Mouse (Mus musculus) heart, embryonic 11.5 days (tissue): ENCODE measurements around the gene Cd47. TPM values are rescaled to one million over a fixed set of nuclear protein-coding genes. Genes with fewer than 3 reads are reported as not detected.
A peak's percentile ranks its signal among the peaks of the same experiment; 100 is the strongest.

ENCODE experiments used
- ATAC-seq: fragments of 200-750 bp; cut with Nextera tagmentation; replicated peaks from 2 replicates; pipeline ENCODE4 v1.8.0; 2017; ENCODE audit warnings: moderate library complexity; ENCODE audit not compliant: insufficient number of reproducible peaks, low FRiP score, low TSS enrichment
- H3K27ac ChIP-seq: fragments of 300-500 bp; sonication (generic); 2 replicates; pipeline ENCODE4 v1.5.1; 2014; ENCODE audit warnings: mild to moderate bottlenecking, low read depth, low read length
- H3K27me3 ChIP-seq: fragments of 300-500 bp; sonication (generic); 2 replicates; pipeline ENCODE4 v1.6.1; 2014; ENCODE audit warnings: mild to moderate bottlenecking, low read length, mixed read lengths; ENCODE audit not compliant: control insufficient read depth, insufficient read depth
- H3K36me3 ChIP-seq: fragments of 300-500 bp; sonication (generic); 2 replicates; pipeline ENCODE4 v1.6.1; 2014; ENCODE audit warnings: mild to moderate bottlenecking, low read length, moderate library complexity, mixed read lengths; ENCODE audit not compliant: control insufficient read depth, insufficient read depth
- H3K4me1 ChIP-seq: fragments of 300-500 bp; sonication (generic); 2 replicates; pipeline ENCODE4 v1.6.1; 2014; ENCODE audit warnings: low read length; ENCODE audit not compliant: control insufficient read depth, insufficient read depth
- H3K4me2 ChIP-seq: fragments of 300-500 bp; sonication (generic); 2 replicates; pipeline ENCODE4 v1.6.1; 2014; ENCODE audit warnings: mild to moderate bottlenecking, moderate library complexity
- H3K4me3 ChIP-seq: fragments of 300-500 bp; sonication (generic); 2 replicates; pipeline ENCODE4 v1.5.1; 2014; ENCODE audit warnings: low read depth, low read length
- H3K9ac ChIP-seq: fragments of 300-500 bp; sonication (generic); 2 replicates; pipeline ENCODE4 v1.6.1; 2014; ENCODE audit warnings: mild to moderate bottlenecking, low read depth, low read length, moderate library complexity
- H3K9me3 ChIP-seq: fragments of 300-500 bp; sonication (generic); replicated peaks from 2 replicates; pipeline ENCODE4 v1.6.1; 2016; ENCODE audit warnings: low read length; ENCODE audit not compliant: control insufficient read depth
- WGBS: fragments of 180-500 bp; shearing (Covaris S2); extraction: QIAGEN DNeasy Blood & Tissue Kit; methylation state at CpG from one replicate; pipeline ENCODE4 v1.1.7; 2014; ENCODE audit not compliant: insufficient replicate concordance; 5-methylcytosine and 5-hydroxymethylcytosine counted together
- polyA plus RNA-seq: library from polyadenylated mRNA; unstranded; fragments of >200 nt; fragmentation: Nextera tagmentation; extraction: Ambion mirVana; gene quantifications from 2 replicates; pipeline ENCODE4 v1.2.1, GENCODE M21; 2014

Gene Cd47
- polyA plus RNA-seq, 1 experiment from 2014 or later, result 58.5 TPM

DNA sequence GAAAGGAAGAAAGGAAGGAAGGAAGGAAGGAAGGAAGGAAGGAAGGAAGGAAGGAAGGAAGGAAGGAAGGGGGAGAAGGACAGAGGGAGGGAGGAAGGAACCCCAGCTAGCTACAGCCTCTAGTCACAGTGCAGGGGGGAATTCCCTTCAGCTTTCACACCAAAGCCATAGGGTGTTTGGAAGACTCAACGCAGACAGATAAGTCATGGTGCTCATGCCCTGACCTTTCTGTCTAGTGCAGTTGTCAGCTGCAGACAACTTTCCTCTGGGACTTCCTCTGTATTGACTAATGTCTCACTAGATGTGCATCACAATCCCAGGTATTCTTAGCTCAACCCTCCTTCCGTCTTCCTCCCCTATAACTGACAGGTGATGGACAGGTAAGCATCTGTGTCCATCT lies 3.4 kb upstream of the Cd47 start:
- H3K27me3 ChIP-seq, result no peaks in the 10 kb centered on the region
- H3K4me2 ChIP-seq, result no peak overlapping the region
- H3K36me3 ChIP-seq, result no peaks in the 10 kb centered on the region
- H3K9me3 ChIP-seq, result no peaks in the 10 kb centered on the region
- H3K4me1 ChIP-seq, result peaks cover 5% of the 10 kb centered on the region
- ATAC-seq, result no peak
- 87% methylated on average over 2 of the region's 2 CpGs for WGBS
- H3K4me3 ChIP-seq, result no peak overlapping the region
- H3K9ac ChIP-seq, result no peak overlapping the region
- H3K27ac ChIP-seq, result no peak overlapping the region

DNA sequence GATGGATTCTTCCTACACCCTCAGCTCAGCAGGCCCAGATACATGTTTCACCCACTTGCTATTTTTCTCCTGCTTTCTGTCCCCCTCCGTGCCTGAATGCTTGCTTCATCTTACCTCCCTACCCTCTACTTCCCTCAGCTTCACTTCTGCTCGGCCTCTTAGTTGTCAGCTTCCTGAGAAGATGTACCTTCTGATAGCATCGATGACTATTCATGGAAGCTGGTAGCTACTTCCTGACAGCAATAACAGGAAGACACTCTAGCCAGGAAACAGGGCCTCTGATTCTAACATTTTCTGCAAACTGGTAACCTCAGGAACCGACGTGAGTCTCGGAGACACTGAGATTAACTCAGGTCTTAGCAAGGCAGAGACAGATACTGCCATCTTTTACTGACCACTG lies 1.5 kb upstream of the Cd47 start:
- peaks cover 6% of the 10 kb centered on the region; the same call in 1 of the 2 replicates for H3K4me1 ChIP-seq
- no peaks in the 10 kb centered on the region for H3K9me3 ChIP-seq
- 47% methylated on average over 6 of the region's 6 CpGs for WGBS
- no peaks in the 10 kb centered on the region for H3K36me3 ChIP-seq
- H3K9ac ChIP-seq, result no peak overlapping the region
- ATAC-seq, result no peak
- no peak overlapping the region for H3K4me2 ChIP-seq
- H3K27me3 ChIP-seq, result no peaks in the 10 kb centered on the region
- H3K27ac ChIP-seq, result no peak overlapping the region
- H3K4me3 ChIP-seq, result no peak overlapping the region

DNA sequence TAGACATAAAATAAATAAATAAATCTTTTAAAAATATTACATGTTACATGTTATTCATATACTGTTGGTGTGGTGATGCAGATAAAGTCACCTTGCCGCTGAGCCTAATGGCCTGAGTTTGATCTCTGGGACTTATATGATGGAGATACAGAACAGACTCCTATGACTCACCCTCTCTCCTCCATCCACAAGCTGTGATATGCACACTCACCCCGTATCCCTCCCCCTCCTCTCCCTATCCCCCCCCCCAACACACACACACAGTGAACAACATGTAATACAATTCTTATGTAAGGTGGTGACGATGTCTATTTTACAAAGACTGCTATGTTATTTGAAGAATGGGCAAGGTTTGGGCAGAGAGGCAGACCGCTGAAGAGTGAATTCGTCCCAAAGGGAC lies 663 bp downstream of the Cd47 start:
- Histone ChIP-seq H3K4me2 (no peak overlapping the region), H3K27me3 (no peaks in the 10 kb centered on the region), H3K9ac (no peak overlapping the region), H3K4me3 (no peak overlapping the region), H3K36me3 (no peaks in the 10 kb centered on the region), H3K9me3 (no peaks in the 10 kb centered on the region), H3K27ac (no peak overlapping the region), H3K4me1 (peaks cover 7% of the 10 kb centered on the region; the same call in 1 of the 2 replicates)
- no peak for ATAC-seq
- 68% methylated on average over 5 of the region's 5 CpGs for WGBS

DNA sequence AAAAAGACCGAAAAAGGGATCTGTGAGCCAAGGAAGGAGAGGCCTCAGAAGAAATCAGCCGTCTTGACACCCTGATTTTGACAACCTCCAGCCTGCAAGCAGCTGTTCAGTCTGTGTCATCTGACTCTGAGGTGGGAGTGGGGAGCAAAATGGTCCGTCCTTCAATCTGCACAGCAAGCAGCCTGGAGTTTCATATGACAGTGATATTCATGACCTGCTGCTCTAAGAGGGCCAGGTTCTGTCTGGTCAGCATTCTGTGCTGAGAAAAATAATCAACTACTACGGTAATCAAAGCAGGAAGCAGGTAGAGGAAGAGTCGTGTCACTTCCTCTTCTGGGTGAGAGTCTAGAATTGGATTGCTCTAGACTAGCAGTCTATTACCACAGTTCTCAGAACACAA lies 1.1 kb downstream of the Cd47 start:
- H3K4me1 ChIP-seq, result peaks cover 7% of the 10 kb centered on the region; the same call in 1 of the 2 replicates
- H3K9ac ChIP-seq, result no peak overlapping the region
- no peak overlapping the region for H3K4me3 ChIP-seq
- H3K27ac ChIP-seq, result no peak overlapping the region
- H3K27me3 ChIP-seq, result no peaks in the 10 kb centered on the region
- ATAC-seq, result no peak
- H3K9me3 ChIP-seq, result no peaks in the 10 kb centered on the region
- WGBS, result 52% methylated on average over 5 of the region's 5 CpGs
- H3K4me2 ChIP-seq, result no peak overlapping the region
- H3K36me3 ChIP-seq, result no peaks in the 10 kb centered on the region

DNA sequence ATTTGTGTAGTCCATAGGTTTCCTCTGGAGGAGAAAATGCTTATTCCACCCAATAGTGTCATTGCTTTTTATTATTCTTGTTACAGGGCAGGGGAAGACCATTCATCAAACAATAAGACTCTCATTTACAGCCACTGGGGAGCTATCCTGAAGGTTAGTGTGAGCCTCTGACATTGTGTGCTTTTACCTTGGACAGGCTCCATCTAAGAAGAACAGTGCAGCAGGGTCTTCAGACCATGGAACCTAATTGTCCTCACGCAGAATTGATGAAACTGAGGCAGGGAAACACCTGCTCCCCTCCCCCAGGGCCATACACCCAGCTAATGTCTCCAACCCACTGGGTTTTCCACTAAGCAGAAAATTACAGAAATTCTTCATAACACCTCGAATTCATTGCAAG lies 2.7 kb downstream of the Cd47 start:
- Histone ChIP-seq H3K27ac (no peak overlapping the region), H3K4me2 (no peak overlapping the region), H3K4me3 (no peak overlapping the region), H3K9me3 (no peaks in the 10 kb centered on the region), H3K27me3 (no peaks in the 10 kb centered on the region), H3K36me3 (no peaks in the 10 kb centered on the region), H3K4me1 (peaks cover 7% of the 10 kb centered on the region; the same call in 1 of the 2 replicates), H3K9ac (no peak overlapping the region)
- ATAC-seq, result no peak
- WGBS, result 75% methylated on average over 2 of the region's 2 CpGs

DNA sequence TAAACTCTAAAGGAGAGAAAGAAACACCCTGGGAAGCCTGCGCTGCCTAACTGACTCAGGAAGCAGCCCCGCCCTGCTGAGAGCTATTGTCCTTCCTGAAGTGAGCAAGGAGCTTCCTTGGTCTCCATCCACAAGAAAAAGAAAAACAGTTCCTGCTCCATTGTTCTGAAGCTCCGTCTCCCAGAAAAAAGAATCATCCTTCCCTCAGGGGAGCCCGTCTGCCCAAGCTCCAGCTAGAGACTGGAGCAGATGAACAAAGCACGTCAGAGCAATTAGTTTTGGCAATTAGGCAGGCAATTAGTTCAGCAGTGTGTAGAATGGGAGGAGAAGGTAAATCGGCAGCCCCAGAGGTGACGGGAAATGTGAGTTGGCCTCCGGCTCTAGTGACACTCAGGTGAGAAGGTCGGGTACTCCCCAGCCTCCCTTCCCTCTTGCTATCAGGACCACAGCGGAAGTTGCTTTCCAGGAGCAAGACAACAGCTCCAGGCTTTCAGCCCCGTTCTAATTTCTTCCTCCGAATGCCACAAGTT lies 3.7 kb downstream of the Cd47 start:
- Histone ChIP-seq H3K4me3 (peak overlapping the region; percentile 24), H3K4me1 (peaks cover 7% of the 10 kb centered on the region; the same call in 1 of the 2 replicates), H3K4me2 (peak overlapping the region; percentile 74), H3K27ac (no peak overlapping the region), H3K27me3 (no peaks in the 10 kb centered on the region), H3K36me3 (no peaks in the 10 kb centered on the region), H3K9me3 (no peaks in the 10 kb centered on the region), H3K9ac (peak overlapping the region; percentile 64)
- 0 out of 2 replicates have a peak, but pooled peaks have one; percentile 50 for ATAC-seq
- 4% methylated on average over 12 of the region's 12 CpGs for WGBS

DNA sequence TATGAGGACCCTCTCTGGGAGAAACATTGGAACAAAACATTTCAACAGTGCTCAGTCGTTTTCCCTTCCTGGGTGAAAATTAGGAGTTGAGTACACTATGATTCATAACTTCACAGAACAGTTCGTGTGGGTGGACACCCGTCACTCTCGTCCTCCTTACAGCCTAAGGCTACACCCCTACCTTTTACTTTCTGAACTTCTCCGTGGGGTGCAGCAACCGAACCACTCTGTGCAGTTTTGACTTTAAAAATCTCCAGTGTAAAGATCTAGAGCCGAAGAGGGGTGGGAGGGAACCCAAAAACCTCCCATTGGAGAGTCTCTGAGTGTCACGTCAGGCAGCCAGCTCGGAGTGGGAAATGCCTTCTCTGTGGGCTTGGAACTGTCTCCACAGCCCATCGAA lies 6.6 kb downstream of the Cd47 start:
- no peak overlapping the region for H3K9ac ChIP-seq
- 84% methylated on average over 10 of the region's 10 CpGs for WGBS
- no peaks in the 10 kb centered on the region for H3K36me3 ChIP-seq
- ATAC-seq, result no peak
- H3K27me3 ChIP-seq, result no peaks in the 10 kb centered on the region
- 0 out of 2 replicates have a peak, but pooled peaks cover 3% of the 10 kb centered on the region for H3K4me1 ChIP-seq
- no peak overlapping the region for H3K4me2 ChIP-seq
- H3K4me3 ChIP-seq, result no peak overlapping the region
- no peaks in the 10 kb centered on the region for H3K9me3 ChIP-seq
- H3K27ac ChIP-seq, result no peak overlapping the region

DNA sequence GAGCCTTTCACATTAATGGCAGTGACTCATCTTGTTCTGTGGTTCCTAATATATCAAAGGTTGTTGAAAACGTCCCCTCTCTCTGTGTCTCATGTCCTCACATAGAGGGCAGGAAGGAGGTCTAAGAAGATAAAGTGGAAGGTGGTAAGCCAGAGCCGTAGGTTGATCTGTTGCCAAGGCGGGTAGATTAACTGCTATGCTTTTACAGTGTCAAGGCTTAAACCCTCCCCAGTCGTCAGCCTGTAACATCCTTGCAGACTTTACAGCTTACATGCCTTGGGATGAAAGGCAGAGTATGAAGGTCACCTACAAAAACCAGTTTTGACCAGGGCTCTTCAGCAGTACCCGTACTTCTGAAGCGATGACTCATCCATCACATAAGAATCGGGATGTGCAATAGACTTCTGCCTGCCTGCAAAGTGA lies 7.1 kb downstream of the Cd47 start:
- no peak overlapping the region for H3K4me3 ChIP-seq
- no peak overlapping the region for H3K4me2 ChIP-seq
- no peak for ATAC-seq
- H3K9me3 ChIP-seq, result no peaks in the 10 kb centered on the region
- no peak overlapping the region for H3K9ac ChIP-seq
- H3K4me1 ChIP-seq, result 0 out of 2 replicates have a peak, but pooled peaks cover 3% of the 10 kb centered on the region
- H3K27ac ChIP-seq, result no peak overlapping the region
- 48% methylated on average over 7 of the region's 7 CpGs for WGBS
- H3K36me3 ChIP-seq, result no peaks in the 10 kb centered on the region
- no peaks in the 10 kb centered on the region for H3K27me3 ChIP-seq

DNA sequence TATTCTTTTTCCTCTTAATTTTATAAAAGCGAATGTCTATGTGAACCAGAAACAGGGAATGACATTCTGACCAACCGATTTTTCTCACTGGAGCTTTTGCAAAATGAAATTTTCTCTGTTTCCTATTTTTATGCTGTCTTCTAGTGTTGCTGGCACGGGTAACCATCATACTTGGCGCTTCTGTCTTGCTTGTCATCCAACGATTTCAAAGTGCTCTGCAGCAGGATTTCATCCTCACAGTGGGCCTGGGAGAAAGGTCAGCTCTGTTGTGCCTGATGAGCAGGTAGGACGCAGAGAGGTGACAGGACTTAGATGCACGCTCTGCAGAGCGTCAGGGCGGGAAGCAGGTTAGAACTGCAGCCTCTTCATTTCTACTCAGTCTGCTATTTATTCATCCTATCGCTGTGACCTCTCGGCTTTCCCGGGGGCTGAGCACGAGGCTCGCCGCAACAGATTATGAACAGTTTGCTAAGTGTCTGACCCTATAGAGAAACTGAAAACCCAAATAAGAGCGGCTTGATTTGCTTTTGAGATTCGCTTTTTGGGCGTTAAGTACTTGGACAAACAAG lies 7.6 kb downstream of the Cd47 start:
- Histone ChIP-seq H3K4me3 (no peak overlapping the region), H3K27ac (no peak overlapping the region), H3K9ac (no peak overlapping the region), H3K4me1 (0 out of 2 replicates have a peak, but pooled peaks cover 3% of the 10 kb centered on the region), H3K27me3 (no peaks in the 10 kb centered on the region), H3K36me3 (no peaks in the 10 kb centered on the region), H3K4me2 (no peak overlapping the region), H3K9me3 (no peaks in the 10 kb centered on the region)
- no peak for ATAC-seq
- 78% methylated on average over 18 of the region's 18 CpGs for WGBS
